Comparison of ENCODE assay signal across 12 mouse cellular contexts in genomic region chr8:46490821-46491220, GRCm38 (mm10). TPM values are rescaled to one million over a fixed set of nuclear protein-coding genes. Genes with fewer than 3 reads are reported as not detected.
DNase-seq lines count a peak whose midpoint lies in the region; ATAC-seq lines count a peak whose summit lies in the region.
"Had no signal": no experiment of that assay in that cellular context is flagged by ENCODE, and none has a peak within 500 bp of the region (broad histone marks: within the 10 kb centered on the region; RNA-seq: fewer than 3 reads in every experiment).

No protein-coding gene starts in this region.

- peaks cover 4% of the 10 kb centered on the region; the same call in 1 of the 2 replicates for H3K4me1 ChIP-seq in midbrain, embryonic 11.5 days (ENCODE audit: control insufficient read depth, insufficient read depth, low read length)
- H3K4me1 ChIP-seq in midbrain, embryonic 15.5 days = peaks cover 7% of the 10 kb centered on the region; the same call in 1 of the 2 replicates
- peaks cover 7% of the 10 kb centered on the region; the same call in 1 of the 2 replicates for H3K4me1 ChIP-seq in neural tube, embryonic 15.5 days

- H3K36me3 ChIP-seq in midbrain, embryonic 11.5 days (ENCODE audit: control insufficient read depth, insufficient read depth, low read length) = no peaks in the 10 kb centered on the region
- H3K36me3 ChIP-seq in midbrain, embryonic 15.5 days (replicated peaks) = no peaks in the 10 kb centered on the region
- no peaks in the 10 kb centered on the region; the same call in 1 of the 2 replicates for H3K36me3 ChIP-seq in neural tube, embryonic 15.5 days
- H3K36me3 ChIP-seq: limb, embryonic 13.5 days; midbrain, embryonic 10.5 days had no signal

- DNase-seq in cerebellum, postnatal 10 days = peak; percentile 31 to 46
- no peak for DNase-seq in cerebellum, adult 18-20 months
- peak; percentile 45 for DNase-seq in midbrain, embryonic 11.5 days (ENCODE audit: low spot score, missing footprints)
- peak; percentile 79 to 92 for DNase-seq in kidney, postnatal 25 days
- no peak for DNase-seq in ovary, adult 18-20 months (ENCODE audit: low spot score)
- no peak for DNase-seq in spleen, postnatal 36 days (ENCODE audit: low spot score in 2 of 2)
- DNase-seq: cerebellum, adult 11 months had no signal

- H3K27me3 ChIP-seq in midbrain, embryonic 11.5 days (ENCODE audit: control insufficient read depth, insufficient read depth, low read length) = no peaks in the 10 kb centered on the region
- H3K27me3 ChIP-seq in midbrain, embryonic 15.5 days (replicated peaks) = no peaks in the 10 kb centered on the region
- no peaks in the 10 kb centered on the region for H3K27me3 ChIP-seq in neural tube, embryonic 15.5 days (replicated peaks)
- H3K27me3 ChIP-seq: limb, embryonic 13.5 days had no signal

- no peak overlapping the region for H3K4me3 ChIP-seq in midbrain, embryonic 11.5 days (ENCODE audit: low read depth, low read length)
- no peak overlapping the region for H3K4me3 ChIP-seq in midbrain, embryonic 15.5 days
- no peak overlapping the region for H3K4me3 ChIP-seq in neural tube, embryonic 15.5 days (replicated peaks)
- H3K4me3 ChIP-seq: limb, embryonic 13.5 days; midbrain, embryonic 10.5 days had no signal

- no peak overlapping the region for H3K4me2 ChIP-seq in midbrain, embryonic 11.5 days
- no peak overlapping the region for H3K4me2 ChIP-seq in midbrain, embryonic 15.5 days
- H3K4me2 ChIP-seq in neural tube, embryonic 15.5 days = no peak overlapping the region
- H3K4me2 ChIP-seq: hindbrain, embryonic 14.5 days; limb, embryonic 13.5 days had no signal

- no peak overlapping the region for H3K27ac ChIP-seq in midbrain, embryonic 11.5 days (ENCODE audit: low read depth, low read length)
- no peak overlapping the region for H3K27ac ChIP-seq in midbrain, embryonic 15.5 days
- no peak overlapping the region for H3K27ac ChIP-seq in neural tube, embryonic 15.5 days (replicated peaks)
- H3K27ac ChIP-seq: hindbrain, embryonic 14.5 days; limb, embryonic 13.5 days; midbrain, embryonic 10.5 days had no signal

- H3K9me3 ChIP-seq in midbrain, embryonic 11.5 days (ENCODE audit: control insufficient read depth, low read length) = no peaks in the 10 kb centered on the region
- no peaks in the 10 kb centered on the region for H3K9me3 ChIP-seq in midbrain, embryonic 15.5 days
- H3K9me3 ChIP-seq in neural tube, embryonic 15.5 days (replicated peaks) = no peaks in the 10 kb centered on the region
- H3K9me3 ChIP-seq: limb, embryonic 13.5 days; midbrain, embryonic 10.5 days had no signal

- no peak for ATAC-seq in midbrain, embryonic 11.5 days (ENCODE audit: low FRiP score)
- ATAC-seq in midbrain, embryonic 15.5 days (replicated peaks) = no peak
- ATAC-seq in neural tube, embryonic 15.5 days (ENCODE audit: low FRiP score) = no peak

- no peak overlapping the region for H3K9ac ChIP-seq in midbrain, embryonic 11.5 days (ENCODE audit: low read length)
- no peak overlapping the region for H3K9ac ChIP-seq in midbrain, embryonic 15.5 days
- no peak overlapping the region for H3K9ac ChIP-seq in neural tube, embryonic 15.5 days (replicated peaks)
- H3K9ac ChIP-seq: hindbrain, embryonic 14.5 days; limb, embryonic 13.5 days had no signal

- 87% methylated on average over 6 of the region's 6 CpGs for WGBS in midbrain, embryonic 11.5 days
- WGBS in midbrain, embryonic 15.5 days = 82% methylated on average over 6 of the region's 6 CpGs
- WGBS in neural tube, embryonic 15.5 days = 85% methylated on average over 6 of the region's 6 CpGs

RNA-seq across cellular contexts. Expression of gene Acsl1, which starts 20.0 kb away (rescaled TPM):
- polyA plus RNA-seq in midbrain, embryonic 11.5 days (2014; fragmentation: Nextera tagmentation; extraction: Ambion mirVana) = 9.0 and 9.6 TPM in 2 replicates
- 17.2 and 18.8 TPM in 2 replicates for polyA plus RNA-seq in midbrain, embryonic 15.5 days (2015; fragmentation: Nextera tagmentation; extraction: Ambion mirVana)
- 17.0 and 17.2 TPM in 2 replicates for polyA plus RNA-seq in neural tube, embryonic 15.5 days (2015; fragmentation: Nextera tagmentation; extraction: Ambion mirVana)

Comparison
In these comparisons a context has a peak if more than half of its experiments do, and no peak if none do; other contexts are left out.
1. DNase-seq: peak in cerebellum, postnatal 10 days (2 of 2), midbrain, embryonic 11.5 days (single experiment) and kidney, postnatal 25 days (2 of 2); none in cerebellum, adult 18-20 months (0 of 2), ovary, adult 18-20 months (single experiment) and spleen, postnatal 36 days (0 of 2).